Mouse (Mus musculus): ENCODE measurements around the gene Chd1l.

Gene Chd1l

GRCm38 (mm10) chr3:97611021-97611420 is 1.0 kb upstream of the Chd1l start:
- Histone ChIP-seq H3K9me3 (ENCODE audit: low read length) (no peaks in the 10 kb centered on the region), H3K4me1 (replicated peaks; ENCODE audit: low read depth, low read length) (peaks cover 32% of the 10 kb centered on the region), H3K27me3 (ENCODE audit: insufficient read depth, low read length) (0 out of 2 replicates have a peak, but pooled peaks cover 4% of the 10 kb centered on the region), H3K36me3 (ENCODE audit: insufficient read depth, low read length) (no peaks in the 10 kb centered on the region), H3K4me3 (replicated peaks; ENCODE audit: low read length) (no peak overlapping the region)
- TF ChIP-seq CTCF (conservative IDR thresholded peaks at IDR 0.05; ENCODE audit: low read length): no peak
- TF ChIP-seq NANOG (IDR thresholded peaks at IDR 0.05; ENCODE audit: borderline replicate concordance, low read length): no peak
- no peak for TF ChIP-seq POU5F1 (IDR thresholded peaks at IDR 0.05; ENCODE audit: borderline replicate concordance, low read length)

GRCm38 (mm10) chr3:97609201-97609844 is 680 bp downstream of the Chd1l start:
- 0 out of 2 replicates have a peak, but pooled peaks cover 4% of the 10 kb centered on the region for H3K27me3 ChIP-seq (ENCODE audit: insufficient read depth, low read length)
- 0 out of 2 replicates have a peak, but pooled peaks cover 5% of the 10 kb centered on the region for H3K36me3 ChIP-seq (ENCODE audit: insufficient read depth, low read length)
- peak overlapping the region; percentile 87 for H3K4me3 ChIP-seq (replicated peaks; ENCODE audit: low read length)
- no peaks in the 10 kb centered on the region for H3K9me3 ChIP-seq (ENCODE audit: low read length)
- H3K4me1 ChIP-seq (replicated peaks; ENCODE audit: low read depth, low read length): peaks cover 41% of the 10 kb centered on the region
- no peak for TF ChIP-seq NANOG (IDR thresholded peaks at IDR 0.05; ENCODE audit: borderline replicate concordance, low read length)
- peak; percentile 18 for TF ChIP-seq CTCF (conservative IDR thresholded peaks at IDR 0.05; ENCODE audit: low read length)

GRCm38 (mm10) chr3:97600050-97600832 is 9.8 kb downstream of the Chd1l start:
- TF ChIP-seq POU5F1 (IDR thresholded peaks at IDR 0.05; ENCODE audit: borderline replicate concordance, low read length): no peak
- TF ChIP-seq NANOG (IDR thresholded peaks at IDR 0.05; ENCODE audit: borderline replicate concordance, low read length): no peak
- no peak for TF ChIP-seq CTCF (conservative IDR thresholded peaks at IDR 0.05; ENCODE audit: low read length)
- Histone ChIP-seq H3K9me3 (ENCODE audit: low read length) (no peaks in the 10 kb centered on the region), H3K36me3 (ENCODE audit: insufficient read depth, low read length) (peaks cover 91% of the 10 kb centered on the region)

GRCm38 (mm10) chr3:97596796-97597195 is 13.2 kb downstream of the Chd1l start:
- TF ChIP-seq NANOG (IDR thresholded peaks at IDR 0.05; ENCODE audit: borderline replicate concordance, low read length): no peak
- no peak for TF ChIP-seq POU5F1 (IDR thresholded peaks at IDR 0.05; ENCODE audit: borderline replicate concordance, low read length)
- TF ChIP-seq CTCF (conservative IDR thresholded peaks at IDR 0.05; ENCODE audit: low read length): no peak
- Histone ChIP-seq H3K9me3 (ENCODE audit: low read length) (no peaks in the 10 kb centered on the region), H3K4me3 (replicated peaks; ENCODE audit: low read length) (no peak overlapping the region), H3K36me3 (ENCODE audit: insufficient read depth, low read length) (peaks cover 86% of the 10 kb centered on the region), H3K27me3 (ENCODE audit: insufficient read depth, low read length) (no peaks in the 10 kb centered on the region), H3K4me1 (replicated peaks; ENCODE audit: low read depth, low read length) (peaks cover 7% of the 10 kb centered on the region; the same call in 1 of the 2 replicates)

More at GRCm38 (mm10) chr3:97600050-97600832, 9.8 kb downstream of the Chd1l start:
- H3K4me3 ChIP-seq (replicated peaks; ENCODE audit: low read length): no peak overlapping the region
- H3K4me1 ChIP-seq (replicated peaks; ENCODE audit: low read depth, low read length): peaks cover 8% of the 10 kb centered on the region
- no peaks in the 10 kb centered on the region for H3K27me3 ChIP-seq (ENCODE audit: insufficient read depth, low read length)

GRCm38 (mm10) chr3:97595066-97595465 is 14.9 kb downstream of the Chd1l start:
- Histone ChIP-seq H3K9me3 (ENCODE audit: low read length) (no peaks in the 10 kb centered on the region), H3K4me3 (replicated peaks; ENCODE audit: low read length) (no peak overlapping the region), H3K36me3 (ENCODE audit: insufficient read depth, low read length) (peaks cover 86% of the 10 kb centered on the region), H3K4me1 (replicated peaks; ENCODE audit: low read depth, low read length) (peaks cover 17% of the 10 kb centered on the region), H3K27me3 (ENCODE audit: insufficient read depth, low read length) (no peaks in the 10 kb centered on the region)
- TF ChIP-seq CTCF (conservative IDR thresholded peaks at IDR 0.05; ENCODE audit: low read length): no peak
- TF ChIP-seq NANOG (IDR thresholded peaks at IDR 0.05; ENCODE audit: borderline replicate concordance, low read length): no peak
- no peak for TF ChIP-seq POU5F1 (IDR thresholded peaks at IDR 0.05; ENCODE audit: borderline replicate concordance, low read length)

GRCm38 (mm10) chr3:97594140-97594539 is 15.9 kb downstream of the Chd1l start:
- TF ChIP-seq NANOG (IDR thresholded peaks at IDR 0.05; ENCODE audit: borderline replicate concordance, low read length) (no peak), POU5F1 (IDR thresholded peaks at IDR 0.05; ENCODE audit: borderline replicate concordance, low read length) (no peak), CTCF (conservative IDR thresholded peaks at IDR 0.05; ENCODE audit: low read length) (no peak)
- Histone ChIP-seq H3K4me1 (replicated peaks; ENCODE audit: low read depth, low read length) (peaks cover 17% of the 10 kb centered on the region), H3K36me3 (ENCODE audit: insufficient read depth, low read length) (peaks cover 86% of the 10 kb centered on the region), H3K4me3 (replicated peaks; ENCODE audit: low read length) (no peak overlapping the region), H3K27me3 (ENCODE audit: insufficient read depth, low read length) (peaks cover 4% of the 10 kb centered on the region; the same call in 1 of the 2 replicates), H3K9me3 (ENCODE audit: low read length) (no peaks in the 10 kb centered on the region)

- Histone ChIP-seq H3K4me1 (replicated peaks; ENCODE audit: low read depth, low read length) (peaks cover 17% of the 10 kb centered on the region), H3K36me3 (ENCODE audit: insufficient read depth, low read length) (peaks cover 85% of the 10 kb centered on the region), H3K9me3 (ENCODE audit: low read length) (no peaks in the 10 kb centered on the region), H3K27me3 (ENCODE audit: insufficient read depth, low read length) (peaks cover 4% of the 10 kb centered on the region; the same call in 1 of the 2 replicates), H3K4me3 (replicated peaks; ENCODE audit: low read length) (no peak overlapping the region)
- TF ChIP-seq POU5F1 (IDR thresholded peaks at IDR 0.05; ENCODE audit: borderline replicate concordance, low read length) (no peak), NANOG (IDR thresholded peaks at IDR 0.05; ENCODE audit: borderline replicate concordance, low read length) (no peak), CTCF (conservative IDR thresholded peaks at IDR 0.05; ENCODE audit: low read length) (no peak)
Observed at GRCm38 (mm10) chr3:97593089-97593488, 16.9 kb downstream of the Chd1l start.

GRCm38 (mm10) chr3:97590699-97591098 is 19.3 kb downstream of the Chd1l start:
- Histone ChIP-seq H3K27me3 (ENCODE audit: insufficient read depth, low read length) (peaks cover 4% of the 10 kb centered on the region; the same call in 1 of the 2 replicates), H3K4me3 (replicated peaks; ENCODE audit: low read length) (no peak overlapping the region), H3K9me3 (ENCODE audit: low read length) (no peaks in the 10 kb centered on the region), H3K36me3 (ENCODE audit: insufficient read depth, low read length) (peaks cover 82% of the 10 kb centered on the region), H3K4me1 (replicated peaks; ENCODE audit: low read depth, low read length) (peaks cover 26% of the 10 kb centered on the region)
- TF ChIP-seq POU5F1 (IDR thresholded peaks at IDR 0.05; ENCODE audit: borderline replicate concordance, low read length) (no peak), NANOG (IDR thresholded peaks at IDR 0.05; ENCODE audit: borderline replicate concordance, low read length) (no peak), CTCF (conservative IDR thresholded peaks at IDR 0.05; ENCODE audit: low read length) (no peak)
